Mouse (Mus musculus): ENCODE data around the gene Gm5726. TPM values are rescaled to one million over a fixed set of nuclear protein-coding genes. Genes with fewer than 3 reads are reported as not detected.
"Not testable (repeated sequence)": the region's sequence is repeated elsewhere in the genome, so short reads cannot be mapped to it uniquely, and the experiment has no call there.

Gene Gm5726
- polyA plus RNA-seq (2012; fragmentation: generic; extraction: Trizol) = not detected

- H3K79me2 ChIP-seq (ENCODE audit: control insufficient read depth, insufficient read depth); H3K4me3 ChIP-seq; H3K27me3 ChIP-seq (ENCODE audit: control insufficient read depth, insufficient read depth, insufficient read length); H3ac ChIP-seq (ENCODE audit: control insufficient read depth, insufficient read length); H3K4me2 ChIP-seq (ENCODE audit: low read depth); H3K36me3 ChIP-seq (ENCODE audit: control insufficient read depth, insufficient read depth): not testable (repeated sequence)
These were observed at the start of gene Gm5726 for GRCm38 (mm10) chr7:20545657-20546056. Gene Gm5726, minus strand, starts transcription at chr7:20545757.

GRCm38 (mm10) chr7:20576141-20576540 lies 30.6 kb upstream of the Gm5726 start, which contains the start of gene Gm4141:
Gene Gm4141, minus strand, starts transcription at chr7:20576241.
- H3K79me2 ChIP-seq (ENCODE audit: control insufficient read depth, insufficient read depth); H3K27me3 ChIP-seq (ENCODE audit: control insufficient read depth, insufficient read depth, insufficient read length); H3K4me3 ChIP-seq; H3K4me2 ChIP-seq (ENCODE audit: low read depth); H3K36me3 ChIP-seq (ENCODE audit: control insufficient read depth, insufficient read depth); H3ac ChIP-seq (ENCODE audit: control insufficient read depth, insufficient read length): not testable (repeated sequence)

DNA sequence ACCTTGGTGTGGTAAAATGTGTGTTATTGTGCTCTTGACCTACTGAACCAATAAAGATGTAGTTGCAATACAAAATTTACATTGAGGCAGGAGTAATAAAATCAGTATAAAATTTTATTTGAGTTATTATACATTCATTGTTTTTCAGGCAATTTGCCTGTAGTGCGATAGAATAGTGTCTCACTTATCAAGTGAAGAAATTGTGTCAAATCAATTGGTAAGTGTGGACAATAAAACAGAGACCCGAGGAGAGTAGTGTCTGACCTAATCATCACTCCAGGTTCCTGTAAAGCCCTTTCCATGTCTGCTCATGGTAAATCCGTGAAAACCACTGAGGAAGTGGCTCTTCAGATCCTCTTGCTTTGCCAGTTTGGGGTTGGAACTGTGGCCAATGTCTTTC lies 12.0 kb downstream of the Gm5726 start, which contains the start of gene Vmn1r104:
Gene Vmn1r104 (plus strand): TSS at position 301 of the 400 bp plus-strand sequence.
- H3K79me2 ChIP-seq (ENCODE audit: control insufficient read depth, insufficient read depth); H3K27me3 ChIP-seq (ENCODE audit: control insufficient read depth, insufficient read depth, insufficient read length); H3ac ChIP-seq (ENCODE audit: control insufficient read depth, insufficient read length); H3K4me3 ChIP-seq; H3K4me2 ChIP-seq (ENCODE audit: low read depth); H3K36me3 ChIP-seq (ENCODE audit: control insufficient read depth, insufficient read depth): not testable (repeated sequence)

DNA sequence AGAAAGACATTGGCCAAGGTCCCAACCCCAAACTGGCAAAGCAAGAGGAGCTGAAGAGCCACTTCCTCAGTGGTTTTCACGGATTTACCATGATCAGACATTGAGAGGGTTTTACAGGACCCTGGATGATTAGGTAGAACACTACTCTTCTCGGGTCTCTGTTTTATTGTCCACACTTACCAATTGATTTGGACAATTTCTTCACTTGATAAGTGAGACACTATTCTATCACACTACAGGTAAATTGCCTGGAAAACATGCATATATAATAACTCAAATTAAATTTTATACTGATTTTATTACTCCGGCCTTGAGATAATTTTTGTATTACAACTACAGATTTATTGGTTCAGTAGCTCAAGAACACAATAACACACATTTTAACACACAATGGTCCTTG lies 35.1 kb downstream of the Gm5726 start, which contains the start of gene Vmn1r103:
Gene Vmn1r103 (minus strand): TSS at position 101 of the 400 bp plus-strand sequence.
- H3K27me3 ChIP-seq (ENCODE audit: control insufficient read depth, insufficient read depth, insufficient read length); H3K36me3 ChIP-seq (ENCODE audit: control insufficient read depth, insufficient read depth); H3K4me3 ChIP-seq; H3ac ChIP-seq (ENCODE audit: control insufficient read depth, insufficient read length); H3K4me2 ChIP-seq (ENCODE audit: low read depth); H3K79me2 ChIP-seq (ENCODE audit: control insufficient read depth, insufficient read depth): not testable (repeated sequence)

Other genes with a start within 250 kb of the Gm5726 start
- not detected for gene Gm4133, start 211.7 kb downstream of the Gm5726 start, polyA plus RNA-seq (2012; fragmentation: generic; extraction: Trizol)
- not detected for gene Gm5728, start 170.3 kb downstream of the Gm5726 start, polyA plus RNA-seq (2012; fragmentation: generic; extraction: Trizol)
- gene Vmn1r100, start 127.8 kb downstream of the Gm5726 start, polyA plus RNA-seq (2012; fragmentation: generic; extraction: Trizol) = not detected
- gene Vmn1r101, start 103.2 kb downstream of the Gm5726 start, polyA plus RNA-seq (2012; fragmentation: generic; extraction: Trizol) = not detected
- not detected for gene Gm10670, start 70.8 kb downstream of the Gm5726 start, polyA plus RNA-seq (2012; fragmentation: generic; extraction: Trizol)
- not detected for gene Vmn1r103, start 35.2 kb downstream of the Gm5726 start, polyA plus RNA-seq (2012; fragmentation: generic; extraction: Trizol)
- gene Vmn1r104, start 11.9 kb downstream of the Gm5726 start, polyA plus RNA-seq (2012; fragmentation: generic; extraction: Trizol) = not detected
- gene Gm4141, start 30.5 kb upstream of the Gm5726 start, polyA plus RNA-seq (2012; fragmentation: generic; extraction: Trizol) = not detected
- gene Gm4513, start 53.3 kb upstream of the Gm5726 start, polyA plus RNA-seq (2012; fragmentation: generic; extraction: Trizol) = not detected
- gene Vmn1r107, start 123.2 kb upstream of the Gm5726 start, polyA plus RNA-seq (2012; fragmentation: generic; extraction: Trizol) = not detected
- not detected for gene Vmn1r111, start 157.5 kb upstream of the Gm5726 start, polyA plus RNA-seq (2012; fragmentation: generic; extraction: Trizol)
- not detected for gene Gm10668, start 184.9 kb upstream of the Gm5726 start, polyA plus RNA-seq (2012; fragmentation: generic; extraction: Trizol)
- not detected for gene Vmn1r112, start 225.4 kb upstream of the Gm5726 start, polyA plus RNA-seq (2012; fragmentation: generic; extraction: Trizol)
- gene Vmn1r113, start 241.5 kb upstream of the Gm5726 start, polyA plus RNA-seq (2012; fragmentation: generic; extraction: Trizol) = not detected

Data from myocyte (in vitro differentiated cells).